Mouse (Mus musculus) midbrain, embryonic 10.5 days (tissue): Measurements from ENCODE around the gene Nfib. TPM values are rescaled to one million over a fixed set of nuclear protein-coding genes. Genes with fewer than 3 reads are reported as not detected.

Experiments used
- DNase-seq: peaks from one replicate; pipeline ENCODE4 v3.0.0-alpha.2; 2017; ENCODE audit warnings: low spot score
- H3K27ac ChIP-seq: fragments of 300-500 bp; sonication (generic); replicated peaks from 2 replicates; pipeline ENCODE4 v1.5.1; 2016; ENCODE audit warnings: mild to moderate bottlenecking
- H3K27me3 ChIP-seq: fragments of 300-500 bp; sonication (generic); 2 replicates; pipeline ENCODE4 v1.6.1; 2016; ENCODE audit warnings: low read depth, mild to moderate bottlenecking; ENCODE audit not compliant: poor library complexity, severe bottlenecking
- H3K36me3 ChIP-seq: fragments of 300-500 bp; sonication (generic); 2 replicates; pipeline ENCODE4 v1.6.1; 2016; ENCODE audit warnings: mild to moderate bottlenecking, moderate library complexity
- H3K4me1 ChIP-seq: fragments of 300-500 bp; sonication (generic); 2 replicates; pipeline ENCODE4 v1.6.1; 2016
- H3K4me3 ChIP-seq: fragments of 300-500 bp; sonication (generic); 2 replicates; pipeline ENCODE4 v1.5.1; 2016; ENCODE audit warnings: mild to moderate bottlenecking, moderate library complexity
- H3K9me3 ChIP-seq: fragments of 300-500 bp; sonication (generic); replicated peaks from 2 replicates; pipeline ENCODE4 v1.6.1; 2016; ENCODE audit warnings: mild to moderate bottlenecking
- WGBS: fragments of 180-500 bp; shearing (Covaris S2); methylation state at CpG from one replicate; pipeline ENCODE4 v1.1.7; 2016; 5-methylcytosine and 5-hydroxymethylcytosine counted together
- polyA plus RNA-seq: library from polyadenylated mRNA; unstranded; fragments of >200 nt; fragmentation: Nextera tagmentation; extraction: Ambion mirVana; gene quantifications from 2 replicates; pipeline ENCODE4 v1.2.1, GENCODE M21; 2016

Nfib gene
- polyA plus RNA-seq, 1 experiment from 2014 or later: 9.8 TPM

- peaks cover 26% of the 10 kb centered on the region for H3K4me1 ChIP-seq
- DNase-seq: no peak
- peaks cover 22% of the 10 kb centered on the region for H3K36me3 ChIP-seq
- H3K27ac ChIP-seq: no peak overlapping the region
- WGBS: 82% methylated on average over 9 of the region's 9 CpGs
- H3K27me3 ChIP-seq: peaks cover 54% of the 10 kb centered on the region
- H3K9me3 ChIP-seq: no peaks in the 10 kb centered on the region
- H3K4me3 ChIP-seq: no peak overlapping the region
Observed at GRCm38 (mm10) chr4:82499725-82500577, 205.6 kb downstream of the Nfib start.

GRCm38 (mm10) chr4:82499238-82499637, 206.3 kb downstream of the Nfib start:
- Histone ChIP-seq H3K9me3 (no peaks in the 10 kb centered on the region), H3K27ac (no peak overlapping the region), H3K4me1 (peaks cover 19% of the 10 kb centered on the region), H3K27me3 (peaks cover 47% of the 10 kb centered on the region), H3K36me3 (peaks cover 22% of the 10 kb centered on the region), H3K4me3 (no peak overlapping the region)
- DNase-seq: no peak
- WGBS: 87% methylated on average over 5 of the region's 5 CpGs

DNA sequence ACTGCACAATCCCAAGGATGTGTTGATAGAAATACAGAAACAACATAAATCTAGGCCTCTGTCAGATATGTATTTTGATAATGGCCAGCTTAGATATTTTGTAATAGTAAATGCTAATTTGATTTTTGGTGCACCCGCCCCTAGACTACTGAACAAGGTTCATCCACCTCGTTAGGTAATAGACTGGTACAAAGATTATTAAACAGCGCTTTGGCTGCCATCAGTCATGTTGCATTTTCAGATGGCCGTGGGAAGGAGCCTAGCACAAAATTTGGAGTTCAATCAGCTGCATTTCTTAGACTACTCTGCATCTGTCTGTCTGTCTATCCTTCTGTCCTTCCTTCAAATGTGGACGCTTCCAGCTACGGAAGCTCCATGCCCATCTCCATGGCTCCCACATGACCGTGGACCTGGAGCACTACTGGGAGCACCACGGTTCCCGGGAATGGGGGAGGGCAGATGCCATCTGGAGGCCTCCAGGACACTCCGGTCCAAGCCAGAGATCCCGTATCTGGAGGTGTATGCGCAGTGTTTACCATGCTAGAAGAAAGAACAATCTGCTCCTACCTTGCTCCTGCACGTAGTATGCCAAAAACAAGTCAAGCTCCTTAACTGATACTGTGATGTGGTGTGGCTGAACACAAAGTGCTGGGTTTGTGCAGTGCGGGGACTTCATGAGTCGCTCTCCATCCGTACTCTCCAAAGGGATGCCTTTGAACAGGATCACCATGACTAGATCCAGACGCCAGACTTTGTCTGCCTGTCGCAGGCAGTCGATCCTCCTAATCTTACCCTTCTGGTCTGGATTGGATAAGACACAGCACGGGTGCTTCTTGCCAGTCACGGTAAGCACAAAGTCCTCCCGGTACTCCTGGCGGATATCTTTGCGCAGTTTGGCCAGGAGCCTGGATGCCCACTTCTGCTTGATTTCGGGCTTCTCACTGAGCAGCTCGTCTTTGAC, 207.6 kb downstream of the Nfib start:
- Histone ChIP-seq H3K4me3 (no peak overlapping the region), H3K36me3 (peaks cover 22% of the 10 kb centered on the region), H3K27me3 (peaks cover 34% of the 10 kb centered on the region), H3K27ac (no peak overlapping the region), H3K4me1 (peaks cover 16% of the 10 kb centered on the region; the same call in 1 of the 2 replicates), H3K9me3 (no peaks in the 10 kb centered on the region)
- WGBS: 90% methylated on average over 26 of the region's 26 CpGs
- DNase-seq: no peak

GRCm38 (mm10) chr4:82497141-82497566, 208.4 kb downstream of the Nfib start:
- Histone ChIP-seq H3K9me3 (no peaks in the 10 kb centered on the region), H3K27ac (no peak overlapping the region), H3K4me1 (peaks cover 11% of the 10 kb centered on the region; the same call in 1 of the 2 replicates), H3K27me3 (peaks cover 28% of the 10 kb centered on the region), H3K4me3 (no peak overlapping the region), H3K36me3 (peaks cover 22% of the 10 kb centered on the region)
- WGBS: 89% methylated on average over 8 of the region's 8 CpGs
- DNase-seq: no peak

GRCm38 (mm10) chr4:82496383-82496782, 209.2 kb downstream of the Nfib start:
- Histone ChIP-seq H3K9me3 (no peaks in the 10 kb centered on the region), H3K36me3 (peaks cover 22% of the 10 kb centered on the region), H3K27ac (no peak overlapping the region), H3K4me3 (no peak overlapping the region), H3K4me1 (peaks cover 8% of the 10 kb centered on the region; the same call in 1 of the 2 replicates), H3K27me3 (peaks cover 28% of the 10 kb centered on the region)
- no peak for DNase-seq
- WGBS: 87% methylated on average over 5 of the region's 5 CpGs

DNA sequence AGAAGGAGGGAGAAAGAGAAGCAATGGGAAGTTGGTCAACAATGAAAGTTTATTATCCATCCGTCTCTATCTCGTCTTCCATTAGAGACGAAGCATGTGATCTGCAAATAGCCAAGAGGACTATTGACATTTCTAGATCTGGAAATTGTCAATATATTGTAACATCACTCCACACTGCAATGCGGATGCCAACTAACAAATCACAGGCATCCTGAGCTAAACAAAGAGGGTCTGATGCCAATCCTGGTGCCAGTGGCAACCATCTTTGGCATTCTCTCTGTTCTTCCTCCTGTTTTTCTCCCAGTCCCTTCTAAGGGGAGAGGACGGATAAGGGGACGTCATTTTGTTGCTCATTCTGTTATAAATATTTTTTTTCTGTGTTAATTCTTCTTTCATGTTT, 209.9 kb downstream of the Nfib start:
- H3K4me3 ChIP-seq: no peak overlapping the region
- WGBS: 91% methylated on average over 6 of the region's 6 CpGs
- H3K36me3 ChIP-seq: peaks cover 22% of the 10 kb centered on the region
- no peak for DNase-seq
- peaks cover 4% of the 10 kb centered on the region; the same call in 1 of the 2 replicates for H3K4me1 ChIP-seq
- H3K27ac ChIP-seq: no peak overlapping the region
- H3K27me3 ChIP-seq: peaks cover 27% of the 10 kb centered on the region
- no peaks in the 10 kb centered on the region for H3K9me3 ChIP-seq

DNA sequence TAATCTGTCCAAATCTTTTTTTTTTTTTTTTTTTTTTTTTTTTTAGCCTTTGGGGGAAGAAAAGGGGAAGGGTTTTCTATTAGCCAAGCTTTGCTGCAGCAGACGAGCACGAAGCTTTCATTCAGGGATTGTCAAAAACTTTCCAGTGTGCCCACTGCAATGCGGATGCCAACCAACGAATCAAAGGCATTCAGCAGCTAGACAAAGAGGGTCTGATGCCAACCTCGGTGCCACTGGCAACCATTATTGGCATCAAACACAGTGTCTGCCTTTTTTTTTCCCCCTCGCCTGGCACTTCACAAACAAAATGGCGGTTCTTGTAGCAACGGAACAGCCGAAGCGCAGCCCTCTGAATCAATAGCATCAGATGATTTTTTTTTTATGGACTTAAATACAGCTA, 210.7 kb downstream of the Nfib start:
- Histone ChIP-seq H3K4me3 (no peak overlapping the region), H3K27ac (no peak overlapping the region), H3K4me1 (peaks cover 9% of the 10 kb centered on the region), H3K36me3 (peaks cover 22% of the 10 kb centered on the region), H3K27me3 (peaks cover 21% of the 10 kb centered on the region), H3K9me3 (no peaks in the 10 kb centered on the region)
- DNase-seq: no peak
- WGBS: 90% methylated on average over 10 of the region's 10 CpGs

- 94% methylated on average over 3 of the region's 3 CpGs for WGBS
- Histone ChIP-seq H3K36me3 (peaks cover 22% of the 10 kb centered on the region), H3K9me3 (no peaks in the 10 kb centered on the region), H3K27ac (no peak overlapping the region), H3K27me3 (peaks cover 21% of the 10 kb centered on the region), H3K4me1 (peaks cover 13% of the 10 kb centered on the region), H3K4me3 (no peak overlapping the region)
- no peak for DNase-seq
Observed at GRCm38 (mm10) chr4:82494424-82494823, 211.1 kb downstream of the Nfib start.

DNA sequence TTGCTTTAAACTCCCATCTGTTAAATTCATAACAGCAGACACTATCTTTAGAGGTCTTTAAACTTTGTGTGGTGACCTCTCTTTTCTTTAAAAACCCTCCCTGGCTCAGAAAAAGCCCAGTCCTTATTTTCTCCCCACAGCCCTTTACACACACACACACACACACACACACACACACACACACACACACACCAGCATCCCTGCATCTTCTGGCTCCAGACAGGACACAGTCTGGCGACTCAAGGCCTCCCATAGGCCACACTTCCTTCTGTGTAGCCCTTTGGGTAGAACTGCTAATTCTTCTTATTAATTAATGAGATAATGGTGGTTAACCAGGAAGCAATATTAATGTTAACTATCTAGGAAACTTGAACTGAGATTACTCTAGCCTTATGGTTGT, 211.7 kb downstream of the Nfib start:
- H3K4me1 ChIP-seq: peaks cover 14% of the 10 kb centered on the region
- H3K4me3 ChIP-seq: no peak overlapping the region
- H3K27ac ChIP-seq: no peak overlapping the region
- 77% methylated on average over 1 of the region's 1 CpGs for WGBS
- H3K9me3 ChIP-seq: no peaks in the 10 kb centered on the region
- peaks cover 21% of the 10 kb centered on the region for H3K27me3 ChIP-seq
- no peak for DNase-seq
- H3K36me3 ChIP-seq: peaks cover 22% of the 10 kb centered on the region

DNA sequence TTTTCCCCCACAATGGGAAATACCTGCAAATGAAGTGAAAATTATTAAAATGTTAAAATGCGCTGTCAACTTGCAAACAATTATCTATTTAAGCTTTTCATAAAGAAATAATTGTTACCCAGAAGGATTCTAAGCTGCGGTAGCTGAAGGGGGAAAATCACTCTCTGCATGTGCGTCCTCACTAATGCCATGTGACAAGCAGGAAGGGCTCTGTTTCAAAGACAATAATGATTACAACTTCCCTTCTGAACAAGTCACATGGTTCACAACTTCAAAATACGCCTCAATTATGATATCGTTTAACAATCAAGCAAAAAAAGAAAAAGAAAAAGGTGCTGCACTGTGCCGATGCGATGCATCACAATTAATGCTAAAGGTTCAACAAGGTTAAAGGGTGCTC, 212.2 kb downstream of the Nfib start:
- H3K27ac ChIP-seq: no peak overlapping the region
- no peak for DNase-seq
- 89% methylated on average over 7 of the region's 7 CpGs for whole genome bisulfite sequencing

GRCm38 (mm10) chr4:82492737-82493136, 212.8 kb downstream of the Nfib start:
- Histone ChIP-seq H3K27ac (no peak overlapping the region), H3K27me3 (peaks cover 14% of the 10 kb centered on the region), H3K36me3 (peaks cover 14% of the 10 kb centered on the region), H3K4me1 (peaks cover 14% of the 10 kb centered on the region), H3K4me3 (no peak overlapping the region), H3K9me3 (no peaks in the 10 kb centered on the region)
- DNase-seq: no peak
- 86% methylated on average over 2 of the region's 2 CpGs for WGBS

More for the DNA sequence above, 212.2 kb downstream of the Nfib start:
- Histone ChIP-seq H3K4me1 (peaks cover 14% of the 10 kb centered on the region), H3K9me3 (no peaks in the 10 kb centered on the region), H3K27me3 (peaks cover 20% of the 10 kb centered on the region), H3K36me3 (peaks cover 19% of the 10 kb centered on the region), H3K4me3 (no peak overlapping the region)

DNA sequence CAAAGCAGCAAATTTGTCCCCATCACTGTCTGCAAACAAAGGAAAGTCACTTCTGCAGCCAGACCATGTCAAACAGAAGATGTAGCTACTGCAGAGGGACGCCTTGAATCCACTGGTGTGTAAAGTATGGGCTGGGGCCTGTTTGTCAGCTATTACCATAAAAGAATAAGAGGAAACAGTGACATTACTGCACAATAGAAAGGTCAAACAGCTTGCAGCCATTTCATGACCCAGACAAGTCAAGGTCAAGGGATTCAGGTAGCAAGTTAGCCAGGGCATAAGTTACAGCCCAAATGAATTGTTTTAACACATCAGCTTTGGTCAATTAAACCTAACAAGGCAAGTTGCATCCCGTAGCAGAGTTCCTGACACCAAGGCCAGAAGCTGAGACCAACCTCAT, 215.6 kb downstream of the Nfib start:
- WGBS: 39% methylated on average over 2 of the region's 2 CpGs

More for the DNA sequence above, 215.6 kb downstream of the Nfib start:
- Histone ChIP-seq H3K4me3 (no peak overlapping the region), H3K36me3 (peaks cover 18% of the 10 kb centered on the region), H3K27me3 (peaks cover 14% of the 10 kb centered on the region), H3K27ac (no peak overlapping the region), H3K4me1 (peaks cover 14% of the 10 kb centered on the region), H3K9me3 (0 out of 2 replicates have a peak, but pooled peaks cover 3% of the 10 kb centered on the region)
- DNase-seq: no peak
